Mouse (Mus musculus): ENCODE results near the gene Pcbp3.
A peak's percentile ranks its signal among the peaks of the same experiment; 100 is the strongest.
"Not testable (repeated sequence)": the region's sequence is repeated elsewhere in the genome, so short reads cannot be mapped to it uniquely, and the experiment has no call there.

The Pcbp3 gene

DNA sequence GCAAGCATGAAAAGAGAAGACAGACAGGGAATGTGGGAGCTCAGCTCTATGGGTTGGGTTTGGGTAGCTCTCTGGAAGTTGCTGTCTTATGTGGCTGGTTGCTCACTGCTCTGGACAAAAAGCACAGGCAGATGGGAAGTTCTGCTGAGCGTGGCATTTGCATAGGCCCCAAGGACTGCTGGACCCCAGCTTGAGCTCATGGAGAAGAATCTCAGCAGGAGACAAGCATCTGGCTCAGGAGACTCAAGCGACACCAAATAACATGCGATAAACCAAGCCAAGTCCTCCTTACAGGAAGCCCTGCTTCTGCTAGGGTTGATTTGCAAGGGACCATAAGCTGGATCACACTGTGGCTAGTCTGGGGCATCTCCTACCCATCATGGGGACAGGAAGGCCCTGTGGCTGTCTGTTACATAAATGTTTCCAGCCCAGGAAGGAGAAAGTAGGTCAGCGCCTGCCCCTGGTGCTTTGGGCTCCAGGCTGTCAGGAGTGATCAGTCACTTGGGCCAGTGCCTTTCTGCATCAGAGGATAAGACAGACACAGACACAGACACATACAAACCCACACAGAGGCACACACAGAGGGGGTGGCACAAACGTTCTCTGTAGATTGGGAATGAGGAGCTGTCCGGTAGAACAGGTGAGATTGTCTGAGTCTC, 159.7 kb downstream of the Pcbp3 start:
- DNase-seq (ENCODE audit: low read depth, low spot score), result peak; percentile 71

DNA sequence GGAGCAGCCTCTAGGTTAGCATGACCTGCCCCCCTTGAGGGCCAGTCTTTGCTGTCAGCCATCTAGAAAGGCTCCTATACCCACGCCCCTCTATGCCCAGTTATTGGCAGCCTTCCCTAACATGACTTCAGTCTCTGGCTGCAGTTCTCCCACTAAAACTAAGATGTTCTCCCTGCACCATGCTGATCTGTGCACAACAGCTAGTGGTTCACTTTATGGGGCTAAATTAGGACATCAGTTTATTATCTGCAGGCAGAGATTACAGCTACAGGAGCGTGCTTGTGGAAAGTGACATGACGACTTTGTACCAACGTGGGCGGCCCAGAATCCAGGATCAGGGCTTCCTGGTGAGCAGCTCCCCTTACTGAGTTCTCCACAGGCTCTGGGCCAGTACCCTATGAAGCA, 160.4 kb downstream of the Pcbp3 start:
- DNase-seq (ENCODE audit: low read depth, low spot score), result no peak

GRCm38 (mm10) chr10:76798751-76799585, 162.7 kb downstream of the Pcbp3 start:
- DNase-seq (ENCODE audit: low read depth, low spot score), result no peak

- DNase-seq (ENCODE audit: low read depth, low spot score), result no peak
Observed at GRCm38 (mm10) chr10:76794102-76794501, 167.6 kb downstream of the Pcbp3 start.

GRCm38 (mm10) chr10:76791475-76791874, 170.2 kb downstream of the Pcbp3 start:
- no peak for DNase-seq (ENCODE audit: low read depth, low spot score)

DNA sequence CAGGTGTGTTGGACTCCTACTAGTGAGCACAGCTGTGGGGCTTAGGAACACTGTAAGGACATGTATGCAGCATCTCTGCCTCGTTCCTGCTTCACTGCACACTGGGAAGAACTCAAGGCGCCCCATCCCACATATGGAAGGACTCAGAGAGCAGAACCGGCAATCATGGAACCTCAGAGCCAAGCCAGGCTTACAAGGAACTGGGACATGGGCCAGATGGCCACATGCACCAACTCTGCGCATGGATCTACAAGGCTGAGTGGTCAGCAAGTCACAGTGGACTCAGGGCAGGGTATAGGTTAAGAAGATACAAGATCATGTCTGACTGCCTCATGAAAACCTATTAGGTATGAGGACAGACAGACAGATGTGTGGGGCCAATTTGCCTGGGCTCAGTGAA, 171.8 kb downstream of the Pcbp3 start:
- DNase-seq (ENCODE audit: low read depth, low spot score), result no peak

GRCm38 (mm10) chr10:76785312-76785711, 176.4 kb downstream of the Pcbp3 start:
- DNase-seq (ENCODE audit: low read depth, low spot score), result no peak

- no peak for DNase-seq (ENCODE audit: low read depth, low spot score)
Observed at GRCm38 (mm10) chr10:76779225-76779624, 182.5 kb downstream of the Pcbp3 start.

DNA sequence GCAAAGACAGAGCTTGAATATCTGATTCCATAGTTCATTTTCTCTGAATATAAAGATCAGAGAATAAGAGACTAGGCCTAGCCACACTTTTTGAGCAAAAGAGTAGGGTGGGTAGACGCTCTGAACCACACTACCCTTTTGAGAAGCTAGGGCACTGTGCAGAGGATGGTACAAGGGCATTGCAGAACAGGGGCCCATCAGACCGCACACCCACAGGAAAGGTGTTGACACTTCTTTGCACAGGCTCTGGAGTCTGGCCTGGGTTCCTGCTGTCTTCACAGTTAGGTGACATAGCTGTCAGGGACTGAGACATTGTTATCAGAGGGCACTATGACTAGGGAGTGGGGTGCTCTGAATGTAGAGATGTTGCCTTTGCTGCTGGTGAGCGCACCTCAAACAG, 190.1 kb downstream of the Pcbp3 start:
- DNase-seq (ENCODE audit: low read depth, low spot score), result no peak

- DNase-seq (ENCODE audit: low read depth, low spot score), result no peak
Observed at GRCm38 (mm10) chr10:76771086-76771485, 190.6 kb downstream of the Pcbp3 start.

DNA sequence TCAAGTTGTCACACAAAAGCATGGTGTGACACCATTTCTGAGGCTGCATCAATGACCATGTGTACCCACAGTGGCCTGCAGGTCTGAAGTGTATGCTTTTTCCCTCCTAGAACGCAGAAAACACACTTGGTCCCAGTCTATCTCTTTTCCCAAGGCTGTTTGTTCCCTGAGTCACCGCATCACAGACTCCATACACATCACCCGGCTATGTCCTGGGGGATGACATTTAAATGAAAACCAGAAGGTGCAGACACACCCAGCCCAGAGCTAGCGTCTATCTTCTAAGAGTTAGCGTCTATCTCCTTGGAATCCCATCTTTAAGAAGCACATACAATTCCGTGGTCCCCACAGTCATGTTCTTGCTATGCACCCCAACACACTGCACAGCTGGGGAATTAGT, 192.1 kb downstream of the Pcbp3 start:
- DNase-seq (ENCODE audit: low read depth, low spot score), result no peak

- no peak for DNase-seq (ENCODE audit: low read depth, low spot score)
Observed at GRCm38 (mm10) chr10:76766196-76766595, 195.5 kb downstream of the Pcbp3 start.

DNA sequence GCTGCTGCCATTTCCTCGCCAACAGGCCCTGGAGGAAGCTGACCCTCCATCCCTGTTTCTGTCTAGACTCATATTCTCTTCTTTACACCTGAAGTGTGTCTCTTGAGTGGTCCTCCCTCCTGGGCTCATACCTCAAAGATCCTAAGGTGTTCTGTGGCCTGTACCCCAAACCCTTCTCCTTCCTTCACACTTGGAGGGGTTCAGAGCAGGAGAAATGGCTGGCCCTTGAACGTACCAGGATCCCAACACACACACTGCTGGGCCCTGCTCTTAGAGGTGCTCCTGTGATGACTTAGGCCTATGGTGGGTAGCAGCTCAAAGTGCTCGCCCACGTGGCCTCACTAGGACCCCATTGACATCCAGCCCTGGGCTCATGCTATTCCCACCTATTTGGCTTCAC, 196.8 kb downstream of the Pcbp3 start:
- DNase-seq (ENCODE audit: low read depth, low spot score), result no peak

DNA sequence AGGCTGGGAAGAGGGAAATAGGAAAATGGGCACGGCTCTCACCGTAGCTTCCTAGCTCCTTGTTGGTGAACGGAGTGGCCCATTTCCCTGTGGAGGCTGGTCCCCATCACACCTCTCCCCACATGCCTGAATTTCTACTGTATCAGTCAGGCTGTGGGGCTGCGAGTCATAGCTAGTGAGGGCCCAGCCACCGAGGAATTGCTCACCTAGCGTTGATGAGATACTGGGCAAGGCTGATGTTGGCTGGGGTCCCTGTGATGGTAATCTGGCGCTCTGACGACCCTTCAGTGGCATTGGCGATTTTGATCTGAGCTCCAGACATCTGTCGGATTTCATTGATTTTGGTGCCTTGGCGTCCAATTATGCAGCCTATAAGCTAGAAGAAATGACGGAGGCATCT, 198.7 kb downstream of the Pcbp3 start:
- DNase-seq (ENCODE audit: low read depth, low spot score), result no peak

GRCm38 (mm10) chr10:76762411-76762810, 199.3 kb downstream of the Pcbp3 start:
- no peak for DNase-seq (ENCODE audit: low read depth, low spot score)

GRCm38 (mm10) chr10:76759878-76760277, 201.8 kb downstream of the Pcbp3 start:
- DNase-seq (ENCODE audit: low read depth, low spot score), result no peak

DNA sequence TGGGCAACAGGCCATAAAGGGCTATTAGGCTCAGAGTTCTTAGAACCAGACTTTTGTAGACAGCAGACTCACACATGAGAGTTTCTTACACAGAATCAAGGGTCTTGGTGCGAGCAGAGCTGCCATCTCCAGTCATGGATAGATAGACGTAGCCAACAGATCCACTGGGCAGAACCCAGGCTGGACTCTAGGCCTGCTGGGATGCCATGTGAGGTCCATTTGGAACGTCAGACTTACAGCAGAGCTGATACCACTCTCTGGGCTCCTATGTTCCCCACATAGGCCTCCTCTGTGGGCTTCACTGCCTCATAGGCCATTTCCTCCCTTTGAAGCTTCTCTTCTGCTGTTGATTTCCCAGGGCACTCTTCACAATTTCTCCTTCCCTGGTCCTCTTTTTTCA, 208.0 kb downstream of the Pcbp3 start:
- DNase-seq (ENCODE audit: low read depth, low spot score), result no peak

- DNase-seq (ENCODE audit: low read depth, low spot score), result not testable (repeated sequence)
Observed at GRCm38 (mm10) chr10:76744267-76744666, 217.4 kb downstream of the Pcbp3 start.

- DNase-seq (ENCODE audit: low read depth, low spot score), result no peak
Observed at GRCm38 (mm10) chr10:76736764-76737163, 224.9 kb downstream of the Pcbp3 start.

- DNase-seq (ENCODE audit: low read depth, low spot score), result peak; percentile 67
Observed at GRCm38 (mm10) chr10:76734979-76735378, 226.7 kb downstream of the Pcbp3 start.

DNA sequence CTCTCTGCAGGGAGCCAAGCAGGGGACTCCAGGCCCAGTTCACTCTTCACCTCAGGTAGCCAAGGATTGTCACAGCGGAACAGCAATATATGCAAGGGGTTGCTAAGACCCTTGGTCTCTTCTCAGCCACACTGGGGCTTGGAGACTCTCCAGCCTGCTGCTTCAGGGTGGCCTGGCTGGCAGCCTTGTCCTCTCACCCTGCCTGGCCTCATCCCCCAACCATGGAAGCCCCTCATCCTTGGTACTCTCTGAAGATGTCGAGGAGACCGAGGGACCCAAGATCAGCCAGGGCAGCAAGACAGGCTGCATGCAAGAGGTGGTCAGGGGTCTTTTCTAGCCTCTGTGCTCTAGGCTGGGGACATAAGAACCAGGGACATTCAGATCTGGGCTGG, 228.0 kb downstream of the Pcbp3 start:
- no peak for DNase-seq (ENCODE audit: low read depth, low spot score)

DNA sequence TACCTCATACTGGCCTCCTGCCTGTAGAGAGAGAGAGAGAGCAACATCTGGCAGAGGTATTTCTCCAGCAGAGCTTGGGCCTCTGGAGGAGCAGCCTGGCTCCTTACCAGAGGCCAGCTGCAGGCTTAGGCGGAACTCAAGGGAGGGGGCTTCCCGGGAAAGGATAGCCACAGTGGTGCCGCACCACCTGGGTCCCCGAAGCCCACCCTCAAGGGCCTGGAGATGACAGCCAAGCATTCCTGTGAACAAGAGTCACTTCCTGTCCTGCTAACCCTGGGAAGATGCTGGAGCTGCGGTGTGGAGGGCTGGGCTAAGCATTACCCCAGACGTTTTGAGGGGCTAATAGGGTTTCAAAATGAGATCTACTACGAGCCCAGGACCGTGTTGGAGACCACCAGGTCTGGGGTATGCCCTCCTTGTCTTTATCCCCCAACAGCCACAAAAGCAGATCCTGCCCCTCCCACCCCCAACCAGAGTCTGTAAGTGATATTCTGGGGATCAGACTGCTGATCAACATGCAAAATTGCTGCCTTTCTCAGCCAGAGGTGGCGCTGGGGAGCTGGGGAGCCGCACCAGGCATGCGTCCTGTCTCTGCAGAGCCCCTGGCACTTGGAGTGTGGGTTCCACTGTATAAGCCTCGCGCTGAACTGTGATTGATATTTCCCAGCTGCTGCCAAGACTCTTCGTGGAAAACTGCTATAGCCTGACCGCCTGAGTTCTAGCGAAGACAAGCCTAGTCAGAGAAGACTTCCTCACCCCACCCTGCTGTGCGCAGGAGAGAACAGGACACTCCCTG, 228.6 kb downstream of the Pcbp3 start:
- no peak for DNase-seq (ENCODE audit: low read depth, low spot score)

Data from retina, adult 2 months (tissue).